Mouse (Mus musculus): ENCODE data around the gene 0610040J01Rik. TPM values are rescaled to one million over a fixed set of nuclear protein-coding genes. Genes with fewer than 3 reads are reported as not detected.

0610040J01Rik gene
- polyA plus RNA-seq, 1 experiment from 2014 or later: 53.4 TPM

DNA sequence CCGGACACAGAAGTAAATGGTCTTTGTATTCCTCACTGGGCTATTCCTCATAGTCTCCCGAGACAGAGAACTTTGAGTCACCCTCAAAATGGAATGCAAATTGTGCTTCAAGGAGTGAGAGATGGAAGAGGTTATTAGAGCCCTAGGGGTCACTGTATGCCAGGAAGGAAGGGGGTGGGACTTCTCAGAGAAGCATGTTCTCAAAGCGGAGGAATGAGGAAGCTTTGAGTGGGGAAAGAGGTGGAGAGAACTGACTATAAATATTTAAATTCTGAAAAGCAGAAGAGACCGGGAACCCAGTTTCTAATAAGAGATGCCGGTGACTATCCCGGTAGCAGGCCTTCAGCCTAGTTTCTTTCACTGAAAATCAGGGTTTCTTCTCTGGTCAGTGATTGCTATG lies 14.8 kb downstream of the 0610040J01Rik start:
- DNase-seq (ENCODE audit: low spot score): peak; percentile 65
- WGBS: 52% methylated on average over 6 of the region's 6 CpGs
- Histone ChIP-seq H3K27me3 (ENCODE audit: insufficient read depth, low read length) (no peaks in the 10 kb centered on the region), H3K4me1 (replicated peaks; ENCODE audit: insufficient read depth, low read length) (peaks cover 16% of the 10 kb centered on the region), H3K9me3 (replicated peaks; ENCODE audit: low read length) (no peaks in the 10 kb centered on the region), H3K36me3 (ENCODE audit: insufficient read depth, low read length) (no peaks in the 10 kb centered on the region), H3K9ac (ENCODE audit: low read depth, low read length) (no peak overlapping the region), H3K4me3 (replicated peaks; ENCODE audit: low read depth, low read length) (no peak overlapping the region), H3K27ac (peak overlapping the region; percentile 76), H3K4me2 (ENCODE audit: low read length) (no peak overlapping the region)
- ATAC-seq (replicated peaks; ENCODE audit: low FRiP score, low read depth): no peak; the same call in 1 of the 2 replicates
- peak; percentile 5; the same call in 1 of the 2 replicates for TF ChIP-seq CTCF (IDR thresholded peaks at IDR 0.05; ENCODE audit: low read depth)

DNA sequence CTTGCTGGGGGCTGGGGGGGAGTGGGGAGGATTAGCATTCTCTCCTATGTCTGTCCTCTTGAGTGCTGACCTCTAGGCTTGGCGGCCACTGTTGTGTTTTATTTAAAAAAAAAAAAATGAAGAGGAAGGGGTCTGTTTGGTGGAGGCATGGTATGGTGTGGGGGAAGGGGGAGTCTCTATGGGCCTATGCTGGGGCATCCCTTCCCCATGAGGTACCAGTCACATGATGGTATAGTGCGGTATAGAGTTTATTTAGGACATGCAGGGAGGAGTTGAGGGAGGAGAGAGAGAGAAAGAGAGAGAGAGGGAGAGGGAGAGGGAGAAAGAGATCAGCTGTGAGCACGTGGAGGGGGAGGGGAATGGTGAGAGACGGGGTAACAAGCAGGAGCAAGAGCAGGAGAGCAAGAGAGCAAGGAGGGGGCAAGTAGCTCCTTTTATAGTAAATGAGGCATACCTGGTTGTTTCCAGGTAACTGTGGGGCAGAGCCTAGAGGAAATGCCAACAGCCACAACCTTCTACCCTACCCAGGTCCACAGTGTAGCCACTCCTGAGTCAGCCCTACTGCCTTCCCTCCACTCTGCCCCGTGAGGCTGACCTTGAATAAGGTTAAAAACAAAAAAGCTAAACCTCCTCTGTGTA lies 15.4 kb downstream of the 0610040J01Rik start:
- Histone ChIP-seq H3K9me3 (replicated peaks; ENCODE audit: low read length) (no peaks in the 10 kb centered on the region), H3K4me1 (replicated peaks; ENCODE audit: insufficient read depth, low read length) (peaks cover 16% of the 10 kb centered on the region), H3K27me3 (ENCODE audit: insufficient read depth, low read length) (no peaks in the 10 kb centered on the region), H3K4me3 (replicated peaks; ENCODE audit: low read depth, low read length) (no peak overlapping the region), H3K27ac (peak overlapping the region; percentile 76), H3K4me2 (ENCODE audit: low read length) (no peak overlapping the region), H3K9ac (ENCODE audit: low read depth, low read length) (no peak overlapping the region), H3K36me3 (ENCODE audit: insufficient read depth, low read length) (no peaks in the 10 kb centered on the region)
- 43% methylated on average over 5 of the region's 5 CpGs for WGBS
- TF ChIP-seq CTCF (IDR thresholded peaks at IDR 0.05; ENCODE audit: low read depth): no peak
- ATAC-seq (replicated peaks; ENCODE audit: low FRiP score, low read depth) (peak; percentile 50; the same call in 1 of the 2 replicates), DNase-seq (ENCODE audit: low spot score) (no peak)

DNA sequence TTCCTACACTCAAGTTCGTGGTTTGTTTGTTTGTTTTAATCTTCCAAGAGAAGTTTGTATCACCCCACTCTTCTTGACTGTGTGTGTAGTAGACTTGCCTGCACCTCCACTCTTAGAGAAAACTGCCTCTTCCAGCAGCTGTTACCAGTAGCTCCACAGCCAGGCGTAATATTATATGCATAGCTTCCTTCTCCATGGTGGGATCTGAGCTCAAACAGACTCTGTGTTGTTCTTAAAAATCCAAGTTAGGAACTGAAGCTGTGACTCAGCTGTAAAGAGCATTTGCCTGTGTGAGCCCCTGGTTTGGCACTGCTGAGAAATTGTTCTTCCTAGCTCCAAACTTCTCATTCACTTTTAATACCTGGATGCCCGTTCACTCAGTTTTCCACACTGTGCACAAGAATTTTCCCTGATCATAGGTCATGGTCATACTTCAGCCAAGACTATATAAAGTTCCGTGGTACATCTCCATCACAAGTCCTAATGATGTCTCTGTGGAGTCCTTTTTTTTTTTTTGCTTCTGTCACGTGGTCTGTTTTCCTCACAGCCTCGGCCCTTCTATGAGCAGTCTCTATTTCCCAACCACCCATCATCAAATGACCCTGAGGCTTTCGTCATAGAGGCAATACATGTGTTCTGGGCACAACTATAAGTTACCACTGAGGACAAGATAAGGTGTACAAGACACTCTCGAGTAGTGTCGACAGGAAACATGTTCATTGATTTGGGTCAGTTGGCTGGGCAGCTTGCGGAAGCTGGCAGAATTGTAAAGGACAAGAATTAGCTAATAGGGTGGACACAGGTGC lies 16.4 kb downstream of the 0610040J01Rik start:
- H3K4me2 ChIP-seq (ENCODE audit: low read length): no peak overlapping the region
- TF ChIP-seq CTCF (IDR thresholded peaks at IDR 0.05; ENCODE audit: low read depth): no peak
- no peak overlapping the region for H3K4me3 ChIP-seq (replicated peaks; ENCODE audit: low read depth, low read length)
- no peaks in the 10 kb centered on the region for H3K36me3 ChIP-seq (ENCODE audit: insufficient read depth, low read length)
- ATAC-seq (replicated peaks; ENCODE audit: low FRiP score, low read depth): 0 out of 2 replicates have a peak, but pooled peaks have one; percentile 13
- peaks cover 16% of the 10 kb centered on the region for H3K4me1 ChIP-seq (replicated peaks; ENCODE audit: insufficient read depth, low read length)
- H3K27ac ChIP-seq: peak overlapping the region; percentile 76
- no peaks in the 10 kb centered on the region for H3K9me3 ChIP-seq (replicated peaks; ENCODE audit: low read length)
- H3K27me3 ChIP-seq (ENCODE audit: insufficient read depth, low read length): no peaks in the 10 kb centered on the region
- 58% methylated on average over 10 of the region's 10 CpGs for WGBS
- DNase-seq (ENCODE audit: low spot score): no peak
- H3K9ac ChIP-seq (ENCODE audit: low read depth, low read length): no peak overlapping the region

DNA sequence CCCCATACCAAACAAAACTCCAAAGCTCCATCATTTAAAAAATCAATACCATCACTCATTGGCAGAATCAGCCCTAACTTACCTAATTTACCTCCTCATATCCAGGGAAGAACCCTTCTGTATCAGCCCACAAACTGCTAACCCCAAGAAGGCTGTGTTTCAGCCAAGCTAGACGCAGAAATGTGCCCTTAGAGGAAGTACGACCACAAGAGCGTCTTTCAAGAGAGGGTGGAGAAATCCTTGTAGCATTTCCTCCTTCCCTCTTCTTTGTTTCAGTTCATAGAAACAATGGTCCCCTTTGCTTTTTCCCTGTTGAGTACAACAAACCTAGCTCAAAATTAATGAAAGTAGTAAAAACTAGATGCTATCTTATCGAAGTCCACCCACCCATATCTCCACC lies 18.9 kb downstream of the 0610040J01Rik start:
- H3K4me3 ChIP-seq (replicated peaks; ENCODE audit: low read depth, low read length): no peak overlapping the region
- no peak for ATAC-seq (replicated peaks; ENCODE audit: low FRiP score, low read depth)
- no peak for TF ChIP-seq CTCF (IDR thresholded peaks at IDR 0.05; ENCODE audit: low read depth)
- H3K36me3 ChIP-seq (ENCODE audit: insufficient read depth, low read length): no peaks in the 10 kb centered on the region
- no peak overlapping the region for H3K9ac ChIP-seq (ENCODE audit: low read depth, low read length)
- H3K9me3 ChIP-seq (replicated peaks; ENCODE audit: low read length): no peaks in the 10 kb centered on the region
- H3K4me1 ChIP-seq (replicated peaks; ENCODE audit: insufficient read depth, low read length): peaks cover 13% of the 10 kb centered on the region
- no peak for DNase-seq (ENCODE audit: low spot score)
- peak overlapping the region; percentile 42; the same call in 1 of the 2 replicates for H3K27ac ChIP-seq
- H3K27me3 ChIP-seq (ENCODE audit: insufficient read depth, low read length): no peaks in the 10 kb centered on the region
- 60% methylated on average over 4 of the region's 4 CpGs for WGBS
- H3K4me2 ChIP-seq (ENCODE audit: low read length): no peak overlapping the region

DNA sequence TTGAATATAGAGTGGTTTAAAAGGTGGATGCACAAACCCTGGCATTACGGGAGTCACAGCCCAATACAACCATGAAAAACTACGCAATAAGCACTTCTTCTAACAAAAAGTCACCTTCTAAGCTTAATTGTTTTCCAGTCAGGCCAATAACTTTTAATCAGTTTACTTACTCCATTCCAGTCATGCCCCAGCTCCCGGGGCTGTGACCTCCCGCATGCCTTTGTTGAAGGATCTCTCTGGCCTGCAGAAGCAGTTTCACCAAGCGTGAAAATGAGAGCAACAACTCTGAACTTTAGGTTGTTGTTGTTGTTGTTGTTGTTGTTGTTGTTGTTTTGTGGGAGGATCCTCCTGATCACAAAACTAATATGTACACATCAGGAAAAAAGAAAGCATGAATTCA lies 21.8 kb downstream of the 0610040J01Rik start:
- DNase-seq (ENCODE audit: low spot score) (peak; percentile 37), ATAC-seq (replicated peaks; ENCODE audit: low FRiP score, low read depth) (peak; percentile 36; the same call in 1 of the 2 replicates)
- H3K4me3 ChIP-seq (replicated peaks; ENCODE audit: low read depth, low read length): no peak overlapping the region
- no peak overlapping the region for H3K9ac ChIP-seq (ENCODE audit: low read depth, low read length)
- H3K9me3 ChIP-seq (replicated peaks; ENCODE audit: low read length): no peaks in the 10 kb centered on the region
- no peak overlapping the region for H3K4me2 ChIP-seq (ENCODE audit: low read length)
- no peaks in the 10 kb centered on the region for H3K27me3 ChIP-seq (ENCODE audit: insufficient read depth, low read length)
- 30% methylated on average over 5 of the region's 5 CpGs for WGBS
- H3K27ac ChIP-seq: peak overlapping the region; percentile 58
- no peak for TF ChIP-seq CTCF (IDR thresholded peaks at IDR 0.05; ENCODE audit: low read depth)
- no peaks in the 10 kb centered on the region for H3K36me3 ChIP-seq (ENCODE audit: insufficient read depth, low read length)
- peaks cover 4% of the 10 kb centered on the region; the same call in 1 of the 2 replicates for H3K4me1 ChIP-seq (replicated peaks; ENCODE audit: insufficient read depth, low read length)

DNA sequence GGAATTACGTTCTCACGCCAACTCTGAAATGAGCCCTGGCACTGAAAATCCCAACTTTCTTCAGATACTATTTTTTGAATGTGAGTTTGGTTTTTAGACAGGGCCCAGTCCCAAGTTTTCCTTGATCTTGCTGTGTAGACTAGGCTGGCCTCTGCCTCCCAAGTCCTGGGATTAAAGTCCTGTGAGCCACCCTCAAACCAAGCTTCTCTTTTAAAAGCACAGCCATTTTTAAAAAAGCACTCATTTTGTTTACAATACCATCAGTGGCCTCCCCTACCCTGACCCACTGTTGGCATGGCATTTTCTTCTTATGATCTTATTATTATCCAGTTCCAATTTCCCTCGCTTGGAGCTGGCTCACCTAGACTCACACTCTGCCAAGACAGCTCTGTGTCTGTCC lies 22.3 kb downstream of the 0610040J01Rik start:
- no peak overlapping the region for H3K4me3 ChIP-seq (replicated peaks; ENCODE audit: low read depth, low read length)
- DNase-seq (ENCODE audit: low spot score) (no peak), ATAC-seq (replicated peaks; ENCODE audit: low FRiP score, low read depth) (no peak)
- no peaks in the 10 kb centered on the region for H3K36me3 ChIP-seq (ENCODE audit: insufficient read depth, low read length)
- WGBS: 74% methylated on average over 3 of the region's 3 CpGs
- no peaks in the 10 kb centered on the region for H3K27me3 ChIP-seq (ENCODE audit: insufficient read depth, low read length)
- H3K4me2 ChIP-seq (ENCODE audit: low read length): no peak overlapping the region
- H3K9me3 ChIP-seq (replicated peaks; ENCODE audit: low read length): no peaks in the 10 kb centered on the region
- H3K27ac ChIP-seq: peak overlapping the region; percentile 58
- no peak for TF ChIP-seq CTCF (IDR thresholded peaks at IDR 0.05; ENCODE audit: low read depth)
- H3K9ac ChIP-seq (ENCODE audit: low read depth, low read length): no peak overlapping the region
- H3K4me1 ChIP-seq (replicated peaks; ENCODE audit: insufficient read depth, low read length): peaks cover 4% of the 10 kb centered on the region; the same call in 1 of the 2 replicates

Data from kidney, postnatal 0 days (tissue).